Mouse (Mus musculus) erythroblast, embryonic 14.5 days (primary cell): ENCODE measurements around the gene Rbl2.

Experiments
- GATA1 ChIP-seq: IDR thresholded peaks from 2 replicates; pipeline ENCODE4 v1.6.1; 2012; ENCODE audit warnings: low read length, inconsistent platforms, mixed read lengths
- TAL1 ChIP-seq: IDR thresholded peaks from 3 replicates; pipeline ENCODE4 v1.6.1; 2012; ENCODE audit warnings: low read length, inconsistent platforms, mixed read lengths

DNA sequence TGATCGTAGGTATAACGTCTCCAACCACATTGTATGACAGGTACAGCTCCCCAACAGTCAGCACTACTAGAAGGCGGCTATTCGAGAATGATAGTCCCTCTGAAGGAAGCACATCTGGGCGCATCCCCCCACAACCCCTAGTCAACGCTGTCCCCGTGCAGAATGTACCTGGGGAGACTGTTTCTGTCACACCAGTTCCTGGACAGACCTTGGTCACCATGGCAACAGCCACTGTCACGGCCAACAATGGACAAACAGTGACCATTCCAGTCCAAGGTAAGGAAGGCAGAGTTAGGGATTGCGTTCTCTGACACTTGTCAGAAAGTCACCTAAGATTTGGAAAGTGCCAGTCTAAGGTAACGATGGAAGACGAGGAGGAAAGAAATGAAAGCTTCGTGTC is 36.4 kb downstream of the Rbl2 start:
- no peak for TF ChIP-seq TAL1
- TF ChIP-seq GATA1, result no peak
